Mouse (Mus musculus) retina, postnatal 7 days (tissue): ENCODE data around the gene Hk3.

Experiments used
- DNase-seq: peaks from one replicate; pipeline ENCODE4 v3.0.0-alpha.2; 2012; ENCODE audit warnings: low read depth, low spot score

Hk3 gene

DNA sequence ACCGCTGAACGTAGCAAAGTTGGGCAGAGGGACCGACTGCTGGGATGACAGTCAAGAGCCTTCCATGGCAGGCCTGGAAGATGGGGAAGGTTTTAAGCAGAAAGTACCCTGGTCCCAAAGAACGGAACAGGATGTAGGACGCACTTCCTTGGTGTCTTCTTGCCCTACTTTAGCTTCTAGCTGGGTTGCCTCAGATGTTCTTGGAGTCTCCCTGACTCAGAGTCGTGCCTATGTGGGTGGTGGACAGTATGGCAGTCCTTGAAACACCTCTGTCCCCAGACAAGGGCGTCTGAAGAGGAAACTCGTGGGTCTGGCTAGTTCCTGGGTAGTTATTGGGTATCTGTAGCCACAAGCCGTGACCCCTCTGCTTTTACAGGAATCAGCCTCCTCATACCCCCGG lies 19.1 kb downstream of the Hk3 start:
- no peak for DNase-seq

DNA sequence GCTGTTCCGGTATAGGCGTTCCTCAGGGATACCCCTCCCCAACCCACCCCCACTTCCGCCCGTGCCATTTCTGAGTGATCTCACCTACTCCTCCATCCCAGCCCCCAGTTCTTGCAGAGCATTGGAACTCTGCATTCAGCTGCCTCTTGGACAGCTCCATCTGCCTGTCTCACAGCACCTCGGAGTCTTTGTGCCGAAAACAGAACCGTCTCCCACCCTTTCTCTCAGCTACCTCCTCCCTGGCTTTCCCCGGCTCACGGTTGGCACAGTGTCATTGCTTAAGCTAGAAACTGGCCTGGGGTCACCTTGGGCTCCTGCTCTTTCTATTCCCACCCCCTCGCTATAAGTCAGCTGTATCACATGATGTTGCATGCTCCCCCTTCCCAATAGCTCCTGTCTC lies 20.8 kb downstream of the Hk3 start:
- DNase-seq, result no peak

- DNase-seq, result no peak
Measured at GRCm38 (mm10) chr13:54997568-54997967, 23.6 kb downstream of the Hk3 start.

- DNase-seq, result no peak
Measured at GRCm38 (mm10) chr13:54995161-54995560, 26.0 kb downstream of the Hk3 start.

DNA sequence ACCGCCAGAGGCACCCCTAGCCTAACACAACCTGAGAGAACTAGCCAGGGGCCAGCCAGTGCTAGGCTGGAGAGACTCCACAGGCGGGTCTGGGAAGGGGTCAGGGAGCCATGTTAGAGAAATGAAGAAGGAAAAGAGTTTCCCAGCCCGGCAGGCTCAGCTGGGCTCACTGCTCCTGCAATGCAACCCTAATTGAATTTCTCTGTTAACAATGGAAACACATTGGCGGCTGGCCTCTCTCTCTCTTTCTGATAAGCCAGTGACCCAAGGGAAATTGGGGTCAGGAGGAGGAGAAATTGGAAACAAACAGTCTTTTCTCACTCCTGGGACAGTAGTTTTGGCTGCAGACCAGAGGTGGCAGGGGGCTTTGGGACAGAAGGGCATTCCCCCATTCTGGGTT lies 26.6 kb downstream of the Hk3 start:
- DNase-seq, result no peak

GRCm38 (mm10) chr13:54992215-54992614 lies 29.0 kb downstream of the Hk3 start:
- DNase-seq, result no peak

- no peak for DNase-seq
Measured at GRCm38 (mm10) chr13:54988181-54988760, 32.9 kb downstream of the Hk3 start.

GRCm38 (mm10) chr13:54987405-54987804 lies 33.8 kb downstream of the Hk3 start:
- DNase-seq, result no peak

DNA sequence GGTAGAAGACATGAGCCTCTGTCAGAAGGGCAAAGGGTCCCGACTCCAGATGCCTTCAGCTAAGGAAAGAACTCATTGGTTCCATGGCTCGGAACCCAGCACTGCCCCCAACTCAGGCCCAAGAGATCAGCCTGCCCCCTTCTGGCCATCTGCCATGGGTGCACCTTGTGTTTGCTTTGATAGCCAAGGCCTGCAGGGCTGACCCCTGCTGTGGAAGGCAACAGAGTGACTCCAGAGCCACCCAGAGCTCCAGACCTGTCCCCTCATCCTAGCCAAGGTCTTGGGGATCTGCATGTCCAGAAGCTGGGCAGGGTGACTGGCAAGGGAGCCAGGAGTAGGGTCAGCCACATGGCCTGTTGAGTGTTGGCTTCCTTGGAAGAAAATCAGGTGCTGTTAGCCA lies 37.6 kb downstream of the Hk3 start:
- no peak for DNase-seq

GRCm38 (mm10) chr13:54983001-54983400 lies 38.2 kb downstream of the Hk3 start:
- DNase-seq, result no peak

GRCm38 (mm10) chr13:54980957-54981356 lies 40.2 kb downstream of the Hk3 start:
- no peak for DNase-seq

DNA sequence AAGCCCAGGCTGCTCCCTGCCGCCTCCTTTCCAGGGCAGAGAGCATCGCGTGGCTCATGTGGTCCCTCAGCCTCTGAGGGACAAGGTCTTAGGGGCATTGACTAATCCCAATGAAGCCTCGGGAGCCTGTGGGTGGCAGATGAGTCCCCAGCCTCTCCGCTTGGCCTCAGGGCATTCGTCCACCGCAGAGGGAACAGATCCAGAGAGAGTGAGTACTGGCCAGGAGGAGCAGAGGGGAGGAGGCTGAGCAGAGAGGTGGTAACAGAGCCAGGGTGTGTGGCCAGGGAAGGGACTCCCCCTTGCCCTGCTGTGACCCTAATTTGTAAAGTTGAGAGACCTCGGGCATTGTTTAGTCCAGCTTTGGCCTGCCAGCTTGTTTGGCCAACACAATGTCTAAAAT lies 42.4 kb downstream of the Hk3 start:
- no peak for DNase-seq

DNA sequence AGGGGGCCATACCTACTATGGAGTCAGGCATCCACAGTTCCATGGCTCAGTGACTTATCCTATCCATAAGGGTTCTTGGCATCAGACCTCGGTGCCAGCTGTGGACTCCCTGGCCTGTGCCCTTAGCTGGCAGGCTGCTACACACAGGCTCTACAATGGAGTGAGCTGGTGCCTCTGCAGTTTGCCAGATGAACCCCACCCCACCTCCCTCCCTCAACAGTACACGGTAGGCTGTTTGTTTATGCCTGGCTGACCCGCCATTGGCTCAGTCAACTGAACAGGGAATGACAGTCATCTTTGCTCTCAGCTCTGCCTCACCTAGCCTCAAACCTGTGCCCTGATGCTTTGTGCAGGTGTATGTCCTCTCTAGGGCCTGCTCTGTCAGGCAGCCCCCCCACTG lies 45.6 kb downstream of the Hk3 start:
- no peak for DNase-seq

DNA sequence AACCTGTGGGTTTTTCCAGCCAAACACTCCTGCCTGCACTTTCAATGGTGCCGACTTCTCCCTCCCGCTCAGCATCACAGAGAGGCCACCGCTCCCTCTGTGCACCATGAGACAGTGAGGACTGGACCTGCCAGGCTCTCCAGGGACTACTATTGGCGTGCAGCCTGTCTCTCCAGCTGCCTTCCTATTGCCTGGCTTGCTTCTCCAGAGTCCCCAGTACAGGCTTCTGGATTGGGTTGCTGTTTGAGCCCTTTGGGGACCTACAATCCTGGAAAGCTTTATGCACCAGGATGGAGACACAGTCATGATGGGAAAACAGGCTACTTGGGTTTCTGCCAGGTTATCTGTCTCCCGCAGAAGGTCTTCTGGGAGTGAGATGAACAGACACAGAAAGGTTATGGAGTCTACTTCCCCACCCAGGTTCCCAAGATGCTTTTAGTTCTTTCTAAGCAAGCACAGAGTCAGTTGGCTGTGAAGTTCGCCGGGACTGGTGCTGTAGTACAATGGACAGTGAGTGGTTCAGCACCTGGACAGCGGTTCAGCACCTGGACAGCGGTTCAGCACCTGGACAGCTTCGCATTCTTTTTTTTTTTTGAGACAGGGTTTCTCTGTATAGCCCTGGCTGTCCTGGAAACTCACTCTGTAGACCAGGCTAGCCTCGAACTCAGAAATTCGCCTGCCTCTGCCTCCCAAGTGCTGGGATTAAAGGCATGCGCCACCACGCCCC lies 50.5 kb downstream of the Hk3 start:
- no peak for DNase-seq

GRCm38 (mm10) chr13:54969513-54969912 lies 51.7 kb downstream of the Hk3 start:
- DNase-seq, result no peak

DNA sequence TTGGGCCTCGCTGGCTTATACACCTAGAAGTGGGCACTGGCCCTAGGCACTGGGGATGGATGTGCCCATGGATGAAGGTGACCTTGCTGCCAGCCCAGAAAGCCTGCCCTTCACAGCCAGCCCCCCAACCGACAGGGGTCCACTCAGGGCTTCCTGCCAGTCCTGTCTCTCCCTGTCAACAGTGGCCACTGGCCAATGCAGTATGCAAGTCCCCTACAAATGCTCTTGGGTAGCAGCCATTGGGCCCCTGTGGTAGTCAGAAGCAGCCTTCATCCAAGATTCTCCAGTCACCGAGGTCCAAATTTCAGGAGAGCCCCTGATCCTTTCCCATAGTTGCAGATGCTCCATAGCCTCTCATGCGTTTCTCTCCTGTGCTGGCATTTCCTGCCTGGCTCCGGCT lies 52.5 kb downstream of the Hk3 start:
- DNase-seq, result no peak

DNA sequence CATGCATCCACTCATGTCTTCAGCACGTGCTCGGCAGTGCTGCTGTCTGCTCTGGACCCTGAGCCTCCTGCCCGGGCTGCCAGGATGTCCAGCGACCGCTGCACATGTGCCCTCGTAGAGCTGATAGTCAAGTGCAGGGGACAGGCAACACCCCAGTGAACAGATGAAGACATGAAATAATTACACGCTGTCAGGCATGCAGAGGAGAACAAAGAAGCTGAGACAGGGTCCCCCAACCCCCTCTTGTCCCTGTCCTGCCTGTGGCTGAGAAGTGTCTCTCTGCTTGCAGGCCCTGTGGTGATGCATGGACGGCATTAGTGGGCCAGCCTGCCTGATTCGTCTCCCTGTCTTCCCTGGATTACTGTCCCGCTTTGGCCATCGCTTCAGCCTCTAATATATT lies 53.7 kb downstream of the Hk3 start:
- DNase-seq, result no peak

DNA sequence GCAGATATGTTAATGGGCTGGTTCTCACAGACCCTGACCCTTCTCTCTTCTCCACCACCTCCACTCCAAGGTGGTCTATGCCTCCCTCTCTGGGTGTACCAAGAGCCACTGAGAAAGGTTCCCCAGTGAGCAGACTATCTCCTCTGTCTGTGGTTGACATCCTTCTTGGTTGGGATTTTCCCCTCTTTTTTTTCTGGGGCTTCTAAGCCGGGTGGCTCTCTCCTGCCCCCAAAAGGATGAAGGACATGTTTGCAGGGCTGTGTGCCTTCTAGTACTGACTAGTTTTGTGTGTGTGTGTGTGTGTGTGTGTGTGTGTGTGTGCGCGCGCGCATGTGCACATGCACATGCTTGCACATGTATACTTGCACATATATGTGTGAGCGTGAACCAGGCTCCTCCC lies 55.9 kb downstream of the Hk3 start:
- no peak for DNase-seq

DNA sequence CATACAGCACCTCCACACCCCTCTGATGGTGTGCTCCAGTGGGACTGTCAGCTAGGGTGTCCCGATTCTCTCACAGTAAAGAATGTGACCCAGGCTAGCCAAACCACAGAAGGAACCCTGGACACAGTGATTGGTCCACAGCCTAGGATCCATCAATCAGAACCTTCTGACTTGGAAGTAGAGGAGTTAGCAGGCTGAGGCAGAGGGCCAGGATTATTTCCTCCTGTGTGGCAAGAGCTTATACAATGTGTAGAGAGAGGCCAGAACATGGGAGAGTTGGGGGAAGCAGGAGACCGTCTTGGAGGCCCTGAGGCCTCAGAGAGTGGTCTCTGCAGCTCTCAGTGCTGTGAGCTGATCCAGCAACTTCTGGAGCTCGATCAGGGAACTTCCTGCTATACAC lies 60.7 kb downstream of the Hk3 start:
- no peak for DNase-seq

- no peak for DNase-seq
Measured at GRCm38 (mm10) chr13:54959842-54960241, 61.3 kb downstream of the Hk3 start.

GRCm38 (mm10) chr13:54959059-54959701 lies 62.0 kb downstream of the Hk3 start:
- DNase-seq, result no peak

GRCm38 (mm10) chr13:54957281-54957680 lies 63.9 kb downstream of the Hk3 start:
- no peak for DNase-seq
